Mouse (Mus musculus) kidney, postnatal 36 days (tissue): ENCODE measurements around the gene Olfr1386.
"Not testable (repeated sequence)": the region's sequence is repeated elsewhere in the genome, so short reads cannot be mapped to it uniquely, and the experiment has no call there.

Source experiments
- DNase-seq, 2 experiments: peaks; one replicate each; pipeline ENCODE4 v3.0.0; 2021 to 2022; ENCODE audit warnings: mixed read lengths in 2 of 2

Olfr1386 gene

GRCm38 (mm10) chr11:49464746-49465145 lies at the start of gene Olfr1386:
Gene Olfr1386, plus strand, starts transcription at chr11:49465046.
- not testable (repeated sequence) for DNase-seq

GRCm38 (mm10) chr11:49422767-49423166 lies 42.1 kb upstream of the Olfr1386 start, which contains the start of gene Olfr1389:
Gene Olfr1389, plus strand, starts transcription at chr11:49423067.
- DNase-seq: no peak

GRCm38 (mm10) chr11:49425257-49425927 lies 39.5 kb upstream of the Olfr1386 start:
- no peak for DNase-seq

GRCm38 (mm10) chr11:49429641-49430040 lies 35.2 kb upstream of the Olfr1386 start:
- no peak for DNase-seq

- DNase-seq: no peak
Observed at GRCm38 (mm10) chr11:49436411-49436810, 28.4 kb upstream of the Olfr1386 start, which contains the start of gene Olfr1388. Gene Olfr1388, plus strand, starts transcription at chr11:49436624.

- DNase-seq: no peak
Observed at GRCm38 (mm10) chr11:49455043-49455442, 9.8 kb upstream of the Olfr1386 start, which contains the start of gene Olfr1387. Gene Olfr1387, plus strand, starts transcription at chr11:49455343.

- no peak for DNase-seq
Observed at GRCm38 (mm10) chr11:49485973-49486372, 21.1 kb downstream of the Olfr1386 start.

GRCm38 (mm10) chr11:49488770-49489169 lies 23.9 kb downstream of the Olfr1386 start, which contains the start of gene Olfr1385:
Gene Olfr1385, plus strand, starts transcription at chr11:49489070.
- not testable (repeated sequence) for DNase-seq

- DNase-seq: no peak
Observed at GRCm38 (mm10) chr11:49518086-49518485, 53.2 kb downstream of the Olfr1386 start.

GRCm38 (mm10) chr11:49519348-49519747 lies 54.5 kb downstream of the Olfr1386 start, which contains the start of gene Olfr1383:
Gene Olfr1383, plus strand, starts transcription at chr11:49519648.
- DNase-seq: no peak
